Mouse (Mus musculus): ENCODE measurements around the gene Mlf1.

Gene Mlf1

DNA sequence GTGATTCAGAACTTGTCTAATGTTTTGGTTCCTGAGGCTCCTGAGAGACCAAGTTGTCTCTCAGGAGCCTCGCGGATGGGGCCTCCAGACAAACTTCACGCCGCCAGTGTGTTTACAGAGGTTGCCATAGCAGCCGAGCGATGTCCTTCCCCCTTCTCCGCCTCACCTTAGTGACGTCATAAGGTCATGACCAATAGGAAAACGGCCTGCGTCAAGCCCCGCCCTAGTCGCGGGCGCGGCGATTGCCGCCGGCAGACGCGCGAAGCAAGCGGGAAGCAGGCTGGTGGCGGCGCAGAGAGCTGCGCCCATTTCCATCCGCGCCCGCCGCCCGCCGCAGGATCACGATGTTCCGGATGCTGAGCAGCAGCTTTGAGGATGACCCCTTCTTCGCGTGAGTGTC lies at the start of gene Mlf1:
Mlf1 (plus strand) TSS at position 226 of the 400 bp plus-strand sequence.
- peak; percentile 86 for DNase-seq (ENCODE audit: low read depth, low spot score)

DNA sequence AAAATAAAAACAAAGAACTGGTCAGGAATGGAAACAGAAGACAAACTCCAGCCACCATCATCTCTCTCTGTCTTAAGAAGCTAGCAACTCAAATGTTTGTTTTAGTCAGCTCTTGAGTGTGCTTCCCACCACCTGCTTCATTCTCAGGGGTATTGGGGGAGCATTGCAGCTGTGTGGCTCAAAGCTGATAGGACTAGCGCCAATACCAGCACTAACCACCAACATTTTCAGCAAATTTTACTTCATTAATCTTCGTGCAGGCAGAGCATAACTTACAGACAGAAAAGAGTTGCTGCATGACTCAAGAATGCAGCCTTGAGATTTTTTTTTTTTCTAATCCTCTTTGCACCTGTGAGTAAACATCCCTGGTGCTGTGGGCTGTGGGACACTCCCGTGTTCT lies 34.3 kb upstream of the Mlf1 start:
- no peak for DNase-seq (ENCODE audit: low read depth, low spot score)

DNA sequence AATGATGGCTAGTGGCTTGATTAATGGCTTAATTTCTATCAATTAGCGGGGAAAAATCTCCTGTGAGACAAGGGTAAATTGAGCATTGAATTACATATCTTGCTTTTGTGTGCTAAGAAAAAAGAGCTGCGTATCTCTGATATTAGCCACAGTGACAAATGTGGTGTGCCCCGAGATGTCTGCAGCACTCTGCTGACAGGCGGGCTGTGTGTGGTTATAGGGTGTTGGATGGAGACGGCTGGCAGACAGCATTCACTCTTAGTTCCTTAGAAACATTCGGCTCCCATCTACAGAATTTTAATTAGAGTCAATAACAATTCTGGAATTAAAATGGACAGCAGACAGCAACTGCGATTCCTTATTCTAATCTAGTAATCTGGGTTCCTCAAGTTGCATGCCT lies 33.0 kb upstream of the Mlf1 start:
- DNase-seq (ENCODE audit: low read depth, low spot score): no peak

DNA sequence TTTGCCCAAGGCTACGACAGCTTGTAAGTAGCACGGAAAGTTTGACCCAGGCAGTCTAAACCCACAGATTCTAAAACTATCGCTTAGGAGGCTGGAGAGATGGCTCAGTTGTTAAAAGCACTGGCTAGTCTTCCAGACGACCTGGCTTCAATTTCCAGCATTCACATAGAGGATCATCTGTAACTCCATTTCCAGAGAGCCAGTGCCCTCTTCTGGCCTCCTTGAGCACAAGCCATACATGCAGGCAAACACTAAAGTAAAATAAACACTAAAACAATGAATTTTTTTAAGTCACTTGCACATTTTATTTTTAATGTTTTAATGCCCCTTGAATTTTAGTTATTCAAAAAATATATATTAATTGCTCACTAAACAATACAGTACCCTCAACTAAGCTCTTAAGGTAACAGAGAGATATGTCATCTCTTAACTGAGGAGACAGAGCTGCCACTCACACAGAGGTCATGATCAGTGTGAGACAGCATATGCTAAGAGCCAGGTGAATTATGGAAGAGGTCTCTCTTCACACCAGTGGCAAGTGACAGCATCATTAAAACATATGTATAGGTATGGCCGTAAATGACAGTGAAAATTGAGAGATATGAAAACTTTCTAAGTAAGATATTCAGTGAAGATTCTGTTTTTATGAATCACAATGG lies 30.8 kb upstream of the Mlf1 start:
- peak; percentile 18 for DNase-seq (ENCODE audit: low read depth, low spot score)

DNA sequence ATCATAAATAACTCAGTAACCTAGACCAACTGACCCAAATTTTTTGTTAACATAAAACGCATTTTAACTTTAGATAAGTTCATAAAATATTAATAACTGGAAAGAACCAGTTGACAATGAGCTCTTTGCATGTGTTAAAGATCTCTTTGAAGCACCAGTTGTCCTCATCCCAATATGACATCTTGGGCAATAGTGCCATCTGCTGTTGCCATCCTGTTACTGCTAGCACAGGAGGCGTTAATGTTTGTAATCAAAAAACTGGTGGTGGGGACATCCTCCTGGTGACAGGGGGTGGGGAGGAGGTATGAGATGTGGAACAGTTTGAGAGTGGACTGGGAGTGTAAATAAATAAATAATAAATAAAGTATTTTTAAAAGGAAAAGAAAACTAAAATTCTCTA lies 29.3 kb upstream of the Mlf1 start:
- peak; percentile 59 for DNase-seq (ENCODE audit: low read depth, low spot score)

DNA sequence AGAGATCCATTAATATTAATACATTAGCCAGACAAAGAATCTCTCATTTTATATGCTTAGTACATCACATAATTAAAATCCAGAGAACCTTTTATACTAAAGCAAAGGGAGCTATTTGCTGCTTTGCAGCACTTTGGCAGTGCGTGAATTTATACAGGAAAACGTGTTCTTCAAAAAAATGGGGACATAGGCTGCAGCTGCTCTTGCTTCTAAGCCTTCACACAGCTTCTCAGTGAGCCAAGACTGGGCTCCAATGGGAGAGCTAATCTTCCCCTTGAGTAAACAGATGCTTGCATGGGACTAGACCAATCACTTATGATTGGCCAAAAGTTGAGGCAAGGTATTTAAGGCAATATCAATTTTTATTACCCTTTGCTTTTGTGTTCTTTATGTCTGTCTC lies 27.2 kb upstream of the Mlf1 start:
- no peak for DNase-seq (ENCODE audit: low read depth, low spot score)

DNA sequence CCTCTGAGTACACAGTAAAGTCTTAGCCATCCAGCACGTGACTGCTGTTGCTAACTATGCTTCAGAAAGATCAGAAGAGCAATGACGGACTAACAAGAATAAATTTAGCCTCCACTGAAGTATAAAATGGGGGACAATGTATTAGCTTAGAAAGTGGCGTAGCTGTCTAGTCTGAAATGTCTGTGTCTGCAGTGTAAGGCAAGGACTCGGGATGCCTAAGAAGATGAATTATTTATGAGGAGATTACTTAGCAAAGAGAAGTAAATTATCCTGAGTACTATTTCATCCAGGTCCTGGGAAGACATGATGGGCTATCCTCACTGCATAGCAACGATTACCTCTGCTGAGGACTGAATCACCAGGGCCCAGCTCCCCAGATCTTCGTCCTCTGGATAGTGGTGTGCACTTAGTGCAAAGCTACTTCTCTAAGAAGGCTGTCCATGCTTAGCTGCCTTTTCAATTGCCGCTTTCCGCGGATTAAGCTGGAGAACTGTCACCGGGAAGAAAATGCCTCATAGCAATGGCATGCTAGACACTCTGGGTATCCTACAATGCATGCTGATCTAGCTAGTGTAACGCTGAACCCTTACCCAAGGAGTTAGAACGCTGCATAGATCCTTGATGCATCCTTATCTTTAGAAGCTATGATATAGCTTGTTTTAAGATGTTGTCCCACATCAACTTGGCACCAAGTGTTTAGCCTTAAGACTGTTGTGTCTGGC lies 22.3 kb upstream of the Mlf1 start:
- DNase-seq (ENCODE audit: low read depth, low spot score): no peak

DNA sequence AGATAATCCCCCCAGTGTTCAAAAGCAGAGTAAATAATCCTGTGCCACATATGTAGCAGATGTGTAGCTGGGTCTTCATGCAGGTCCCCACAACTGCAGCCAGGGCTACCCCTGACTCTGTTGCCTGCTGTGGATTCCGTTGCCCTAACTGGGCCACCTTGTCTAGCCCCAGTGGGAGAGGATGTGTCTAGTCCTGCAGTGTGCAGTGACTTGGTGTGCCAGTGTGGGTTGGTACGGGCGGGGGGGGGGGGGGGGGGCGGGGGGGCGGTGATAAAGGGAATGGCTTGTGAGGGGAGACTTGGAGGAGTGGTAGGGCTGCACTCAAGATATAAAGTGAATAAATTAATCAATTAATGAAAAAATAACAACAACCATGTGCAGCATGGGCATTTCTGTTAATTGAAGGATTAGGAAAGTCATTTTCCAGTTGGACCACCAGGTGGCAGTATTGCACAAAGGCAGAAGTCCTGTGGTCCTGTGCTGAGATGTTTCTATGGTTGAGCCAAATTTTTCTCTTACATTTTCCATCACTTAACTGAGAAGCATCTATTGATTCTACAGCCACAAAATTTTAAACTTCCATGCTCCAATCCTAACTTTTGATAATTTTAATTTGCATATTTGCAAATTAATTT lies 21.7 kb upstream of the Mlf1 start:
- DNase-seq (ENCODE audit: low read depth, low spot score): peak; percentile 53

DNA sequence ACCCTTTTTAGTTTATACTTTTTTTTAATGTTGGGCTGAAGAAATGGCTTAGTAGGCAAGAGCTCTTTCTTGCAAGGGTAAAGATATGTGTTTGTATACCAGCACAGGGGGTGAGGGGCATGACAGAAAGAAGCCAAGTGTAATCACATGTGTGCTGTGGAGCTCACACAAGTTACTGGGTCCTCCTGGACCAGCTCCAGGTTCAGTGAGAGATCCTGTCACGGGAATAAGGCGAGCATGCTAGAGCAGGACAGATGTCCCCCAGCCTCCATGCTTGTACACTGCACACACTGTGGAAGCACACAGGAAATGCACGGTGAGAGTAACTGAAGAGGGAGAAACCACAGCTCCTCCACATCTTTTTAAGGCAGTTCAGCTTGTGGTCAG lies 21.1 kb upstream of the Mlf1 start:
- no peak for DNase-seq (ENCODE audit: low read depth, low spot score)

DNA sequence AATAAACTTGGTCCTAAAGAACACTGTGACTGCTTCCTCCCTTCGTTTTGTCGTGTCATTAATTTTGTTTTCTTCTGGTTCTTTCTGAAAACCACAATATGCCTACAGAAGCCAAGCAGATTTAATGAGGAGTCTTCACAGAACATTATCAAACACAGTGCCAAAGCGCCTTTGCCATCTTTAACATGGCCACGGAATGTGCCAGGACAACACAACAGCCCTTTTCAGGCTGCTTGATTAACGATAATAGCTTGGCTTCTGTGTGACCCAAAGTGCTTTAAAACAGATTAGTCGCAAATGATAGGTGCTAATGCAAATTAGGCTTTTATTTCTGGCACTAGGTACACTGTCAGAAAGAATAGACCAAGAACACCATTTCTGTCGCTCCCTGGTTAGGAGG lies 15.5 kb upstream of the Mlf1 start:
- no peak for DNase-seq (ENCODE audit: low read depth, low spot score)

DNA sequence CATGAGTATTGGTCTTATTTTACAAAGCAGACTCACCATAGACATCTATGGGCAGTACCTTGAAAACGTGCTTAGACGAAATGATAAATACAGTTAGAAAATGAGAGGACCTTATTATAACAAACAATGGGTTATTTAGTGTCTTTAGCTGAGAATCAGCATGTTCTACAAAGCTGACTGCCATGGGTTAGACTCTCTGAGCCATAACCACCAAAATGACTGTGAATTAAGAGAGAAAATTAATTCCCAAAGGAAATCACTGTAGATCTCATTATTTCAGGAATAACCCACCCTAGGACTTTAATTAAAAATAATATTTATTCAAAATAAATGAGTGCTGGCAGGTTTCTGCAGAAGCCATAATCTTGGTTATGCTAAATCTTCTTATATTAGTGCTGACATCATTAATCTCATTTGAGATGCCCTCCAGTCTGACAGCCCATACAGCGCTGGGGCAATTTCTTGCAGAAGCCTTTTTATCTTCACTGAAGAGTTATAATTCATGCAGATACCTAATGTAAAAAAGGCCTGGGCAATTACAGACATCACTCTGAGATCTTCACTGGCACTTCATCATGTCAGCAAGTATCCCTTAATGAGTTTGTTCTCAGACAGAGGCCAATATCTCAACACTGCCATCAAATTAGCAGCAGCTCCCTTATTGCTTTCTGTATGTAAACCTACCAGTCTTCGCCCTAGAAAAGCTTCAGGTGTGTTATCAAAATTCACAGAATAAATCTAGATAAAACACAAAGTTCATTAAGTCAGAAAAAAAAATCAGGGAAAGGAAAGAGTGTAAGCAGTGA lies 7.6 kb upstream of the Mlf1 start:
- no peak for DNase-seq (ENCODE audit: low read depth, low spot score)

DNA sequence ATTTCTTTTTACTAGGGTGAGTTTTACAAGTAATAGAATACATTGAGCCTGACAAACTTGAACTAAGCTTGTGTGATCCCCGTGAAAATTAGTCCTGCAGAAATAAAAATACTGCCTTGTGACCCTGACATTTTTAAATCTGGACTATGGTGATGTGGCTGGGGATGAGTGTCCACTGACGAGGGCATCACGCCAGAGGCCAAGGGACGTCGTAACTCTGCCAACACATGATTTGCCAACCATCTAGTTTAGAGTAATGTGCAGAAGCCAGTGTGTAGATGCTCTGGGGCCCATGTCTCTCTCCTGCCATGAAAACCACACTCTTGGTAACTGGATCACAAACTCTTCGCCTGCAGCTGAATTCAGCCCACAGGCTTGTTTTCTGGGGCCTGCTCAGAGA lies 6.4 kb upstream of the Mlf1 start:
- no peak for DNase-seq (ENCODE audit: low read depth, low spot score)

DNA sequence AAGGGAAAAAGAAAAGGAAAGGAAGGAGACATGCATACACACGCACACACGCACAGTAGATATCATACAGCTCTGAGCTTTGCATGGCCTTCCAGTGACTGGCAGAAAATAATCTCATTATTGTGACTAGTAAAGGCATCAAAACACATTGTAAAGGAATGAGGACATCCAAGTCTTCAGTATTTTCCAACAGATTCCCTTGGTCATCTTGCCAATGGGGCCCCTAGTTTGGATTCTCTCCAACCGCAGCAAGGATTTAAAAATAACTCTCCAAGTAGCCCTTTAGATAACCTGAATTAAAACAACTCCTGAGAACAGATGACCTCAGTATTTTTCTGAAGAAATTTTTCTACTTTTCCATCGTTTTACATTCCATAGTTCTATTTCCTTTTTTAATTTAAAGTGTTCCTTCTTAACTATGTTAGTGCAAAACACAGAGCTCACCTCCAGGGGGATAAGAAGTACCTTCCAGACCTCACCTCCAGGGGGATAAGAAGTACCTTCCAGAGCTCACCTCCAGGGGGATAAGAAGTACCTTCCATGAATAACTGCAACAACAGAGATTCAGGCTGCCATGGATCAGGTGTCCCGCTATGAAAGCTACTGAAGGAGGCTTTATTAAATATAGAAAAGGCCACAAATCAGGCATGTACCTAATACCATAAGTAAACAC lies 4.4 kb upstream of the Mlf1 start:
- peak; percentile 67 for DNase-seq (ENCODE audit: low read depth, low spot score)

DNA sequence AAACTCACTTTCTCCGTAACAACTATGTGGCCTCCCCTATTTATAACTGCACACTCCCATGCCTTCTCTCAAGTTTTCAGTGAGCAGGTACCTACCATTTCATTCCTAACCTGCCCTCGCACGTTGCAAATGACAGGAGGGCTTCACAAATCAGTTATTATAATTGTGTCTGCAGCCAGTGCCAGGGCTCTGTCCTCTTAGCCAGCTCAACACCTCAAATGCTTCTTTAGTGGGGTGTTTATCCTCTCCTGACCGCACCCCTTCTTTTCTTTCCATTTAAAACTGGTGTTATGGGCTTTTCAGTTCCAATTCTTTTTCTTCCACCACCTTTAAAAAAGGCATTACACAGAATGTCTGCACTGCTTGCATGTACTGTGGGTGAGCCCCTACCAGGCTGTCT lies 1.7 kb upstream of the Mlf1 start:
- no peak for DNase-seq (ENCODE audit: low read depth, low spot score)

DNA sequence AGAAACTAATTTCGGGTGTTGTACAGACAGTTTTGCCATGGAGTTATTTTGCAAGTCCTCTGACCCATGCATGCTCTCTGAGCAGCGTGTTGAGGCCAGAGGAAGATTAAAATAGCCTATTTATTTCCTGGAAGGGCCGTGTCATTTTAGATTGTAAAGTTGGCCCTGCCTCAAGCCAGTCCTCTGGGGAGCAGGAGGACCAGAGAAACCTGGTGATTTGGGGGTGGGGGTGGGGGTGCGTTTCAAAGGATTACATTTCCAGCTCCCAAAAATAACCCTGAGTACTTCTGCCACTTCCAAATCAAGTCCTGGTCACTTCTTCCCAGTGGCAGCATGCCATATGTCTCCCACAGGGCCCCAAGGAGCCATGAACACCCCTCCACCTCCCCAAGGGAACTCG lies 1.1 kb upstream of the Mlf1 start:
- DNase-seq (ENCODE audit: low read depth, low spot score): no peak

DNA sequence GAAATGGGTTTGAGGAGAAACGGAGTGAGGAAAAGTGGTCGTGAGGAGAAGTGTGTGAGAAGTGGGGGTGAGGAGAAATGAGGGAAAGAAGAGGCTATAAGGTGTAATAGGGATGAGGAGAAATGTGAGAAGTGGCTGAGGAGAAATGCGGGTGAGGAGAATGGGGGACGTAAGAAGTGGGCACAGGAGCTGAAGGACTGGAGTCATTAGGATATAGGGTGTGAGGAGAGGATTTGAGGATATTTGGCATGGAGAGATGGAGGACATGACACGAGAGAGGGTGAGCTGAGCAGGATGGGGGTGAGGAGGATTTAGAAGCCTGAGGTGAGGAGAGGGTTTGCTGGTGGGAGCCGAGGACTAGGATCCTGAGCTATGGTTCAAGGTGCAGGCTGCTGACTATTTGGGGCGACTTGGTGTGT lies 472 bp downstream of the Mlf1 start:
- DNase-seq (ENCODE audit: low read depth, low spot score): no peak

DNA sequence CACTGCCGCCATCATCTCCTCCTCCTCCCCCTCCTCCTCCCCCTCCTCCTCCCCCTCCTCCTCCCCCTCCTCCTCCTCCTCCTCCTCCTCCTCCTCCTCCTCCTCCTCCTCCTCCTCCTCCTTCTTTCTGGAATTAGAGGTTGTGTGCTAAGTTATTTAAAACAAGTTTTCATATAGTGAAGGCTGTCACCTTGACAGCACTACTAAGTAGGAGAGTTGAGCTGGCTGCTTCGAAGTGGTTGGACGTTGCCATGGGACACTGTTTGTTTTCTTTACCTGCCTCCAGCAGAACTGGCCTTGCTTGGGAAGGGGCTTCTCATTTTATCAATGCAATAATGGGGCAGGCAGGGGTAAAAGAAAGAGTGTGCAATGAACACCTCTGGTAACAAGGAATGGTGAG lies 1.2 kb downstream of the Mlf1 start, which contains the start of gene Gm17402:
Gm17402 (minus strand) TSS at position 101 of the 400 bp plus-strand sequence.
- no peak for DNase-seq (ENCODE audit: low read depth, low spot score)

DNA sequence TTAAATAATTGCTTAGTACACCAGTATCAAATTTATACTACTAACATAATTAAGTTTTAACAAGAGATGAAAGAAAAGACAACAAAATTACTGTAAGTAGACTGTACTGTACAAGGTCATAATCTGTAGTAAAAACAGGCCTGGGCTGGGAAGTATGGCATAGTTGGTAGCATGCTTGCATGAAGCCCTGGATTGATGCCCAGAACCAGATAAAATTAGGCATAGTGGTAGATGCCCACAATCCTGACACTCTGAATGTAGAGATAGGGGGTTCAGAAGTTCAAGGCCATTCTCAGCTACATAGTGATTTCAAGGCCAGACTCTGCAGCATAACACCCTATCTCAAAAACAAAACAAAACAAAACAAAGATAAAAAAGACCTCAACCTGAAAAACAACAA lies 4.3 kb downstream of the Mlf1 start:
- DNase-seq (ENCODE audit: low read depth, low spot score): no peak

DNA sequence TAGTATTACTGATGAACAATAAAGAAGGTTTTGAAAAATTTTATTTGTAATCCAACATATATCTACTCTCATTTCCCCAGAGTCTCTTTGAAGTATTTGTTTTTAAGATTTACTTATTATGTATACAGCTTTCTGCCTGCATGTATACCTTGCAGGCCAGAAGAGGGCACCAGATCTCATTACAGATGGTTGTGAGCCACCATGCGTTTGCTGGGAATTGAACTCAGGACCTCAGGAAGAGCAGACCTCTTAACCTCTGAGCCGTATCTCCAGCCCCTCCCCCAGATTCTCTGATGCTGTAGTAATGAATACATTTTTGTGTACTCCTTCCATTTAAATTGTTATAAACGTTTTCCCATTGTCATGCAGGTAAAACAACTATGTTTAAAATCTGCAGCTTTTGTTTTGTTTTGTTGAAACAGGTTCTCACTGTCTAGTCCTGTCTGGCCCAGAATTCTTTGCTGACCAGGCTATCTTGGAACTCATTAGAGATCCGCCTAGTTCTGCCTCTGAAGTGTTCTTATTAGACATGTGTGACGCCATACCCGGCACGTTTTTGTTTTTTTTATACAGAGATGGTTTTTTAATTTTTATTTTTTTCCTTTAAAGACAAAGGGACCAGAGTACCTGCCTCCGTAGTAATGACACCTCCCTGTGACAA lies 55.6 kb downstream of the Mlf1 start:
- DNase-seq (ENCODE audit: low read depth, low spot score): no peak

DNA sequence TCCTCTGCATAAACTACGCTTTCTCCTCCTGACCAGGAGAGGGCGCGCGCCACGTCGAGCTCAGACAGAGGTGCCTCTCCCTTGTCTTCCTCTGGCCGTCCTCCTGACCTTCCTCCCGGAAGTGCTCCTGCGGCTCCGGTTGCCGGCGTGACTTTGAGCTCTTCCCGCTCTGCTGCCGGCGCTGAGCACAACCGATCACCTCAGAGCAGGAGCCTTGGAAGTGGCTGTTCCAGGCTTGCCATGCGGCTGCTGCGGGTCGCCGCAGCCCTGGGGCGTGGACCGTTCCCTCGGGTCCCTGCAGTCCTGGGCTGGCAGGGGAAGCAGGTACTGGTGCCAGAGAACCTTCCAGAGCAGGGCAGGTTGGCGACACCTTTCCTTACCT lies 56.1 kb downstream of the Mlf1 start, which contains the start of gene Gfm1:
Gfm1 (plus strand) TSS at position 98 of the 382 bp plus-strand sequence.
- DNase-seq (ENCODE audit: low read depth, low spot score): peak; percentile 94

DNA sequence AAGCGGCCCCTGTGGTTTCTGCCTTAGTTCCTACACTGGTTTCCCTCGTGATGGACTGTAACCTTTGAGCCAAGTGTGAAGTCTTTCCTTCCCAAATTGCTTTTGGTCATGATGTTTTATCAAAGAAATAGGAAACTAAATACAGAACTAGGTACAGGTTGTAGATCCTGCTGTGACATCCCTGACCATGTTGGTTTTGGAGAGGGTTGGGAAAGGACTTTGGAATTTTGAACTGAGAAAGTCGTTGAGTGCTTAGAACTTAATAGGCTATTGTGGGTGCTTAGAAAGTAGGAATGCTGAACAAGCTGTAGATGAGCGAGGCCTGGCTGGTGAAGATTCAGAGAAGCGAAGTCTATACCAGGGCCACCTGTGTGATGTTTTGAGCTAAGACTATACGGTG lies 60.1 kb downstream of the Mlf1 start:
- DNase-seq (ENCODE audit: low read depth, low spot score): no peak
